Mouse (Mus musculus) retina, adult 2 months (tissue): ENCODE measurements around the gene Trnau1ap.

Experiments
- DNase-seq: peaks from one replicate; pipeline ENCODE4 v3.0.0-alpha.2; 2012; ENCODE audit warnings: low read depth, low spot score

Trnau1ap gene

GRCm38 (mm10) chr4:132329115-132329834 lies at the start of gene Trnau1ap:
Trnau1ap (minus strand) TSS chr4:132329538.
- DNase-seq, result peak; percentile 79

GRCm38 (mm10) chr4:132373820-132374219 lies 44.5 kb upstream of the Trnau1ap start:
- no peak for DNase-seq

- DNase-seq, result no peak
Observed at GRCm38 (mm10) chr4:132369953-132370750, 40.8 kb upstream of the Trnau1ap start.

- DNase-seq, result no peak
Observed at GRCm38 (mm10) chr4:132367480-132368201, 38.3 kb upstream of the Trnau1ap start.

GRCm38 (mm10) chr4:132365450-132366060 lies 36.2 kb upstream of the Trnau1ap start:
- no peak for DNase-seq

- DNase-seq, result no peak
Observed at GRCm38 (mm10) chr4:132363487-132363886, 34.1 kb upstream of the Trnau1ap start.

- no peak for DNase-seq
Observed at GRCm38 (mm10) chr4:132359510-132359909, 30.2 kb upstream of the Trnau1ap start.

- DNase-seq, result no peak
Observed at GRCm38 (mm10) chr4:132356170-132356569, 26.8 kb upstream of the Trnau1ap start.

- no peak for DNase-seq
Observed at GRCm38 (mm10) chr4:132355403-132355802, 26.1 kb upstream of the Trnau1ap start.

- no peak for DNase-seq
Observed at GRCm38 (mm10) chr4:132354571-132354970, 25.2 kb upstream of the Trnau1ap start.

- DNase-seq, result peak; percentile 74
Observed at GRCm38 (mm10) chr4:132353481-132353885, 24.1 kb upstream of the Trnau1ap start, which contains the start of gene Rcc1. Rcc1 (minus strand) TSS chr4:132353605.

GRCm38 (mm10) chr4:132352739-132353138 lies 23.4 kb upstream of the Trnau1ap start:
- DNase-seq, result no peak

GRCm38 (mm10) chr4:132351401-132351800 lies 22.1 kb upstream of the Trnau1ap start:
- no peak for DNase-seq

- no peak for DNase-seq
Observed at GRCm38 (mm10) chr4:132350854-132351253, 21.5 kb upstream of the Trnau1ap start.

- no peak for DNase-seq
Observed at GRCm38 (mm10) chr4:132350123-132350740, 20.9 kb upstream of the Trnau1ap start.

GRCm38 (mm10) chr4:132349495-132350122 lies 20.3 kb upstream of the Trnau1ap start:
- DNase-seq, result no peak

GRCm38 (mm10) chr4:132346661-132347060 lies 17.3 kb upstream of the Trnau1ap start:
- no peak for DNase-seq

GRCm38 (mm10) chr4:132346261-132346660 lies 16.9 kb upstream of the Trnau1ap start:
- no peak for DNase-seq

- no peak for DNase-seq
Observed at GRCm38 (mm10) chr4:132345843-132346212, 16.5 kb upstream of the Trnau1ap start.

GRCm38 (mm10) chr4:132345135-132345842 lies 16.0 kb upstream of the Trnau1ap start:
- DNase-seq, result peak; percentile 69
